In genomic region chr13:83523232-83523969, GRCm38 (mm10) we compare ENCODE assay signal across 7 mouse cellular contexts. TPM values are rescaled to one million over a fixed set of nuclear protein-coding genes. Genes with fewer than 3 reads are reported as not detected.
DNase-seq lines count a peak whose midpoint lies in the region; ATAC-seq lines count a peak whose summit lies in the region.

No protein-coding gene starts in this region.

- H3K27ac ChIP-seq in intestine, embryonic 14.5 days (ENCODE audit: low read depth): peak overlapping the region; percentile 79
- H3K27ac ChIP-seq in limb, embryonic 13.5 days: no peak overlapping the region
- H3K27ac ChIP-seq in midbrain, embryonic 11.5 days (ENCODE audit: low read depth, low read length): no peak overlapping the region

- WGBS in intestine, embryonic 14.5 days: 2% methylated on average over 35 of the region's 35 CpGs
- 3% methylated on average over 35 of the region's 35 CpGs for WGBS in limb, embryonic 13.5 days
- 1% methylated on average over 35 of the region's 35 CpGs for WGBS in midbrain, embryonic 11.5 days

- H3K27me3 ChIP-seq in intestine, embryonic 14.5 days (replicated peaks; ENCODE audit: control insufficient read depth, insufficient read depth, low read length): no peaks in the 10 kb centered on the region
- H3K27me3 ChIP-seq in limb, embryonic 13.5 days: no peaks in the 10 kb centered on the region
- peaks cover 10% of the 10 kb centered on the region for H3K27me3 ChIP-seq in midbrain, embryonic 11.5 days (ENCODE audit: control insufficient read depth, insufficient read depth, low read length)

- peaks cover 5% of the 10 kb centered on the region; the same call in 1 of the 2 replicates for H3K4me1 ChIP-seq in intestine, embryonic 14.5 days (replicated peaks; ENCODE audit: control insufficient read depth, insufficient read depth, low read length)
- H3K4me1 ChIP-seq in limb, embryonic 13.5 days: 0 out of 2 replicates have a peak, but pooled peaks cover 2% of the 10 kb centered on the region
- H3K4me1 ChIP-seq in midbrain, embryonic 11.5 days (ENCODE audit: control insufficient read depth, insufficient read depth, low read length): 0 out of 2 replicates have a peak, but pooled peaks cover 3% of the 10 kb centered on the region

- H3K9me3 ChIP-seq in intestine, embryonic 14.5 days (ENCODE audit: control insufficient read depth, low read length): no peaks in the 10 kb centered on the region
- no peaks in the 10 kb centered on the region for H3K9me3 ChIP-seq in limb, embryonic 13.5 days
- H3K9me3 ChIP-seq in midbrain, embryonic 11.5 days (ENCODE audit: control insufficient read depth, low read length): no peaks in the 10 kb centered on the region

- no peaks in the 10 kb centered on the region for H3K36me3 ChIP-seq in intestine, embryonic 14.5 days (ENCODE audit: control insufficient read depth, insufficient read depth, low read length)
- no peaks in the 10 kb centered on the region for H3K36me3 ChIP-seq in limb, embryonic 13.5 days
- no peaks in the 10 kb centered on the region for H3K36me3 ChIP-seq in midbrain, embryonic 11.5 days (ENCODE audit: control insufficient read depth, insufficient read depth, low read length)

- H3K4me3 ChIP-seq in intestine, embryonic 14.5 days (ENCODE audit: low read depth, low read length): peak overlapping the region; percentile 65
- peak overlapping the region; percentile 63 for H3K4me3 ChIP-seq in limb, embryonic 13.5 days
- H3K4me3 ChIP-seq in midbrain, embryonic 11.5 days (ENCODE audit: low read depth, low read length): peak overlapping the region; percentile 51

- intact Hi-C loops in gastrocnemius, postnatal 36 days (cut with DNase I): loop anchor here (10.0 kb wide), 1 partner anchor 121 kb away; no protein-coding TSS in a partner anchor

- H3K9ac ChIP-seq in intestine, embryonic 14.5 days (ENCODE audit: low read length): peak overlapping the region; percentile 51
- H3K9ac ChIP-seq in limb, embryonic 13.5 days: peak overlapping the region; percentile 68
- H3K9ac ChIP-seq in midbrain, embryonic 11.5 days (ENCODE audit: low read length): 0 out of 2 replicates have a peak overlapping the region, but pooled peaks have one; percentile 33

- peak; percentile 59 for ATAC-seq in intestine, embryonic 14.5 days (replicated peaks; ENCODE audit: low FRiP score, low TSS enrichment, low read depth)
- peak; percentile 78; the same call in 1 of the 2 replicates for ATAC-seq in limb, embryonic 13.5 days (ENCODE audit: low FRiP score, low read depth)
- ATAC-seq in midbrain, embryonic 11.5 days (ENCODE audit: low FRiP score): peak; percentile 83

- DNase-seq in adrenal gland, postnatal 25 days: peak; percentile 51
- DNase-seq in cerebellum, postnatal 36 days: peak; percentile 59 to 65
- peak; percentile 40 to 55 for DNase-seq in gastrocnemius, postnatal 36 days
- DNase-seq in intestine, embryonic 14.5 days (ENCODE audit: low spot score): peak; percentile 74
- DNase-seq in midbrain, embryonic 11.5 days (ENCODE audit: low spot score, missing footprints): peak; percentile 94
- DNase-seq in skeletal muscle tissue, adult 2 months (ENCODE audit: low read depth, low spot score): peak; percentile 65

- H3K4me2 ChIP-seq in intestine, embryonic 14.5 days (ENCODE audit: low read length): peak overlapping the region; percentile 72
- H3K4me2 ChIP-seq in limb, embryonic 13.5 days (replicated peaks): peak overlapping the region; percentile 76
- peak overlapping the region; percentile 75 for H3K4me2 ChIP-seq in midbrain, embryonic 11.5 days

RNA-seq across cellular contexts. Expression of gene Mef2c, which starts 19.6 kb away (rescaled TPM):
- 46.1 and 58.2 TPM in 2 replicates for total RNA-seq in adrenal gland, postnatal 25 days (2021)
- total RNA-seq in gastrocnemius, postnatal 36 days (2021): 100 to 1,000 TPM; 330 to 357 TPM
- polyA plus RNA-seq in intestine, embryonic 14.5 days (2014; fragmentation: Nextera tagmentation; extraction: Ambion mirVana): 42.8 and 43.1 TPM in 2 replicates
- 128 TPM in 2 replicates for polyA plus RNA-seq in limb, embryonic 13.5 days (2015; fragmentation: Nextera tagmentation; extraction: Ambion mirVana)
- polyA plus RNA-seq in midbrain, embryonic 11.5 days (2014; fragmentation: Nextera tagmentation; extraction: Ambion mirVana): 11.7 and 14.7 TPM in 2 replicates
